Mouse (Mus musculus) skeletal muscle tissue, adult 2 months (tissue): Measurements from ENCODE around the gene Txndc17.
"Not testable (repeated sequence)": the region's sequence is repeated elsewhere in the genome, so short reads cannot be mapped to it uniquely, and the experiment has no call there.

ENCODE experiments used
- DNase-seq: peaks from one replicate; pipeline ENCODE4 v3.0.0-alpha.2; 2012; ENCODE audit warnings: low read depth, low spot score

Txndc17 gene

GRCm38 (mm10) chr11:72207204-72207833, at the start of gene Txndc17, which contains the start of gene 4933427D14Rik:
Gene Txndc17, plus strand, starts transcription at chr11:72207547.
Gene 4933427D14Rik, minus strand, starts transcription at chr11:72207459.
- peak; percentile 65 for DNase-seq

GRCm38 (mm10) chr11:72163198-72163597, 44.1 kb upstream of the Txndc17 start:
- no peak for DNase-seq

- DNase-seq = no peak
Measured at GRCm38 (mm10) chr11:72169871-72170270, 37.5 kb upstream of the Txndc17 start.

GRCm38 (mm10) chr11:72171906-72172305, 35.4 kb upstream of the Txndc17 start:
- DNase-seq = not testable (repeated sequence)

GRCm38 (mm10) chr11:72173506-72173905, 33.8 kb upstream of the Txndc17 start:
- DNase-seq = no peak

- DNase-seq = no peak
Measured at GRCm38 (mm10) chr11:72174721-72175120, 32.6 kb upstream of the Txndc17 start.

- no peak for DNase-seq
Measured at GRCm38 (mm10) chr11:72175966-72176365, 31.4 kb upstream of the Txndc17 start.

- no peak for DNase-seq
Measured at GRCm38 (mm10) chr11:72176553-72176952, 30.8 kb upstream of the Txndc17 start.

GRCm38 (mm10) chr11:72180556-72180955, 26.8 kb upstream of the Txndc17 start:
- DNase-seq = no peak

GRCm38 (mm10) chr11:72181136-72181535, 26.2 kb upstream of the Txndc17 start:
- DNase-seq = no peak

- DNase-seq = no peak
Measured at GRCm38 (mm10) chr11:72184252-72184651, 23.1 kb upstream of the Txndc17 start.

- DNase-seq = no peak
Measured at GRCm38 (mm10) chr11:72190857-72191256, 16.5 kb upstream of the Txndc17 start.

- DNase-seq = no peak
Measured at GRCm38 (mm10) chr11:72194259-72194658, 13.1 kb upstream of the Txndc17 start.

- DNase-seq = no peak
Measured at GRCm38 (mm10) chr11:72196506-72196905, 10.8 kb upstream of the Txndc17 start.

- no peak for DNase-seq
Measured at GRCm38 (mm10) chr11:72203440-72203839, 3.9 kb upstream of the Txndc17 start.

GRCm38 (mm10) chr11:72205256-72205655, 2.1 kb upstream of the Txndc17 start:
- no peak for DNase-seq

- no peak for DNase-seq
Measured at GRCm38 (mm10) chr11:72206341-72207203, 775 bp upstream of the Txndc17 start, which contains the start of gene Gm43951. Gene Gm43951, minus strand, starts transcription at chr11:72206840.

GRCm38 (mm10) chr11:72207834-72208377, 559 bp downstream of the Txndc17 start:
- DNase-seq = no peak

GRCm38 (mm10) chr11:72214591-72215409, 7.5 kb downstream of the Txndc17 start:
- peak; percentile 95 for DNase-seq

GRCm38 (mm10) chr11:72215410-72215797, 8.1 kb downstream of the Txndc17 start, which contains the start of gene Med31:
Gene Med31, minus strand, starts transcription at chr11:72215592.
- peak; percentile 93 for DNase-seq

GRCm38 (mm10) chr11:72217116-72217515, 9.8 kb downstream of the Txndc17 start:
- no peak for DNase-seq
